Mouse (Mus musculus): ENCODE results near the gene Auts2.

DNA sequence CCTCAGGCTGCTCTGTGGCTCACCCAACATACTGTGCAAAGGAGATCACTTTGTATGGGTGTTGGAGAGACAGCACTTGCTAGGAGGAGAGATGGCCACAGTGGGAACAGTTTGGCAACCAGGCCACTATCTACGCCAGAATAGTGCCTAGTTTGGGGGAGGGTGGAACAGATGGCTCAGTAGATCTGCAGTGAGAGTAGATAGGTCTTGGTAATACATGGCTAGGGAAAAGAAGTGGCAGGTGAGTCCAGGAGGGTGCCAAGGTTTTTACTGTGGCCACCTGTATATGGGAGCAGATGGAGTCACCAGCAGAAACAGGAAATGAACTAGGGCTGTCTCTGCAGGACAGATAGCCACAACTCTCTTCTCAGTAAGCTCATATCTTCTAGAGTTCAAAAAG is 770.5 kb downstream of the Auts2 start:
- TF ChIP-seq POLR2A (IDR thresholded peaks at IDR 0.05; ENCODE audit: borderline replicate concordance, insufficient read depth, low read length) = no peak
- TF ChIP-seq CTCF (IDR thresholded peaks at IDR 0.05; ENCODE audit: borderline replicate concordance, insufficient read depth, low read depth, low read length) = no peak

Measured in cerebellum, adult 2 months (tissue).